Mouse (Mus musculus): Measurements from ENCODE around the gene Pcgf5.
A peak's percentile ranks its signal among the peaks of the same experiment; 100 is the strongest.

Gene Pcgf5

DNA sequence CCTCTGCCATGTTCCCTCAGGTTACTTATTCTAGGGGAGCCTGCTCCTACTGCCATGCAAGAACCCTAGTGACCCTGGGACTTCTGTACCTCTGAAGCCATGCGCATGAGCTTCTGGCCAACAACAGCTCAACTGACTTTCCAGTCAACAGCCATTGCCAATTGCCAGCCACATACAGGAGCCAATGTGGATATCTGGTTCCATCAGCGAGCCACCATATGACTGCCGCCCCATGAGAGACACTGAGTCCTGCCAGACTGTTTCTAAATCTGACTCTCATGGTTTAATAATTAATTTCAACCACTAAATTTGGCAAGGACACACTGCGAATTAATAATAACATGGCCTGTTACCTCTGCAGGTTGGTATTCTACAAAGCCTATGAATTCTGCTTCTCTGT lies 128.5 kb downstream of the Pcgf5 start:
- ATAC-seq (ENCODE audit: insufficient number of reproducible peaks, low FRiP score, low TSS enrichment), result no peak

GRCm38 (mm10) chr19:36477151-36477550 lies 129.0 kb downstream of the Pcgf5 start:
- ATAC-seq (ENCODE audit: insufficient number of reproducible peaks, low FRiP score, low TSS enrichment), result no peak

DNA sequence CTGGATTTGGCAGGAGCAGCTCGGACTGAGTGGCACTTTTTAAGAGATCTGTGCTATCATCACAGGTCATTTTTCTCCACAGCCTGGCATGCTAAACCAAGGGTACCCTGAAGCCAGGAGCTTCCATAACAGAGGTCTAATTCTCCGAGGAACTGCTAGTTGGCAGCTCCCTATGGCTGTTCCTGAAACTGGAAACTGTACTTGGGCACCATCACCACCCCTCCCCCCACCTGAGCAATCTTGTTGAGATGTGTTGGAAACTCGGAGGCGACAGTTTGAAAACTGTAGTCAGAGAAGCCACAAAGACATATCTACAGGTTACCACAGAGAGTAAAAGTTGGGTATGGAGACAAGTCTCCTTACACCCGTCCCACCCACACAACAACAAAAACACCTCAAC lies 129.6 kb downstream of the Pcgf5 start:
- no peak for ATAC-seq (ENCODE audit: insufficient number of reproducible peaks, low FRiP score, low TSS enrichment)

DNA sequence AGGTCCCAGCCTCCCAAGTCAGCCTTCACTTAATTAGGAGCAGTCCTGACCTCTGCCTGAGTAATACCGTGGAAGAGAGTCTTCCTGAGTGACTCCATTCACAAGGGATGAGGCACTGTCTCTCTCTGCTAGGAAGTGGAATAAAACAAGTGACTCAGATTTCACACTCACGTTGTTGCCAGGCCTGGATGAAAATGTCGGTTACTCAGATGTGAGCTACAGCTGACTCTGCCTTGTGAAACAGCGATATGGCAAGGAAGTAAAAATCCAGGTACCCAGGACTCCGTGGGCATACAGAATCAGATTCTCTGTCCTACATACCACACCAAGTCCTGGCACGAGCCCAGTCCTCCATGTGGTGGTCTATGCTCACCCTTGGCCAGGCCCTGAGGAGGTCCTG lies 142.8 kb downstream of the Pcgf5 start:
- no peak for ATAC-seq (ENCODE audit: insufficient number of reproducible peaks, low FRiP score, low TSS enrichment)

- ATAC-seq (ENCODE audit: insufficient number of reproducible peaks, low FRiP score, low TSS enrichment), result no peak
Measured at GRCm38 (mm10) chr19:36495555-36495954, 147.4 kb downstream of the Pcgf5 start.

GRCm38 (mm10) chr19:36496532-36496931 lies 148.4 kb downstream of the Pcgf5 start:
- ATAC-seq (ENCODE audit: insufficient number of reproducible peaks, low FRiP score, low TSS enrichment), result no peak

DNA sequence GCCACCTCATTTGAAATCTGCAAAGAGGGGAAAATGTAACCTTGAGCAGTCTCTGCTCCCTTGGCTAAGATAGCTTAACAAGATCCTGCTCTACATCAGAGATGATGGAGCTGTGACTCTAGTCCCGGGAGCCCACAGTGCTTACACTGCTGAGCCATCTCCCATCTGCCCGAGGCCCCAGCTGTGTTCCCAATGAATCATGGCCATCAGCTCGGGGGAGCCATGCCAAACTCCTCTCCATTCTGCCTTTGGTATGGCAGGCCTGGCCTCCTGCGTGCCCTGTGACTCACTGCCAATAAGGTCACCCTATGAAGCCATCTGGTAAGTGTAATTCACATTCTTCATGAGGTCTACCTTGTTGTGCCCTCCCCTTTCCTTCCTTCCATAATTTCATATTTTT lies 149.0 kb downstream of the Pcgf5 start:
- ATAC-seq (ENCODE audit: insufficient number of reproducible peaks, low FRiP score, low TSS enrichment), result peak; percentile 78

DNA sequence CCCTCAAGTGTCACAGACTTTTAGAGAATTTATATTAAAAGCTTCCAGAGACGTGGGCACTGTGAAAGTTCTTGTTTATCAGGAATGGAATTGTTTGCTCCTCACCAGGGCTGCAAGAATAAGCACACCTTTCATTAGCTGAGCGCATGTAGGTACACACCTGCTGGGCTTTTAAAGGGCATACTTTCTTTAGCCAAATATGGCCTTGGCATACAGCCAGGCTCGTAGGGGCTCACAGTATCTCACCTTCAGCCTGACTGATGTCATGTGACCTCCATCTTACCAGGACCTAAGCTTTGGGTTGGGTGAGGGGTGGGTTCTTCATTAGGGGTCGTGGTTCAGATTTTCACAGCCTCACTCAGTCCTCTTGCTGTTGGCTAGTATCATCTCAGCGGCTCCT lies 149.6 kb downstream of the Pcgf5 start:
- ATAC-seq (ENCODE audit: insufficient number of reproducible peaks, low FRiP score, low TSS enrichment), result 0 out of 2 replicates have a peak, but pooled peaks have one; percentile 20

DNA sequence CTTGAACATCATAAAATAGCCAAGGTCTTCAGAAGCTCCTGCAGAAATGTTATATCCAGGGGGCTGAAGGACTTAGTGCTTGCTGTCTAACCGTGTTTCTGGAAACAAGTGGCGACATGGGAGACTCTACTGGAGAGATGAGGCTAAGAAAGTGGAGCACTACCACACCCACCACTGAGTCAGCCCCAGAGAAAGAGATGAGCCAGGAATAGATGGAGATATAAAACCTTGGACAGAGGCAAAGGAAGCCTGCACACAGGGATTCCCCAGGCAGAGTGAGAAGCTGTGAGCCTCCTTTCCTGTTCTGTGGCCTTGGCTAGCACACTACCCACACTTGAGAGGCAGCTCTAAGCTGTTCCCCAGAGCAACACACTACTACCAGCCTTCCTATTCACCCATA lies 156.6 kb downstream of the Pcgf5 start:
- no peak for ATAC-seq (ENCODE audit: insufficient number of reproducible peaks, low FRiP score, low TSS enrichment)

All from cerebellum, adult (tissue).